Mouse (Mus musculus) MEL (cell line): ENCODE measurements around the gene Gm20388. TPM values are rescaled to one million over a fixed set of nuclear protein-coding genes. Genes with fewer than 3 reads are reported as not detected.

ENCODE experiments used
- DNase-seq: peaks from one replicate; pipeline ENCODE4 v3.0.0; 2011; ENCODE audit warnings: low read depth, low spot score
- H3K27ac ChIP-seq: 2 replicates; pipeline ENCODE4 v1.5.1; 2012; ENCODE audit warnings: low read depth, mild to moderate bottlenecking, control low read depth, low read length, moderate library complexity; ENCODE audit not compliant: control insufficient read depth
- H3K27me3 ChIP-seq, 2 experiments: fragments of 150-350 bp in 1 of 2; sonication (generic) in 1 of 2; 2 replicates each; pipeline ENCODE4 v1.6.1; 2012; ENCODE audit warnings: low read length in 2 of 2, mild to moderate bottlenecking in 2 of 2, improper control_type of control experiment in 1 of 2, moderate library complexity in 1 of 2; ENCODE audit not compliant: insufficient read depth in 2 of 2, control insufficient read depth in 1 of 2
- H3K36me3 ChIP-seq, 2 experiments: 2 replicates each; pipeline ENCODE4 v1.6.1; 2012 to 2014; ENCODE audit warnings: low read length in 2 of 2, improper control_type of control experiment in 1 of 2, inconsistent platforms in 1 of 2, mild to moderate bottlenecking in 1 of 2; ENCODE audit not compliant: insufficient read depth in 2 of 2, control insufficient read depth in 1 of 2
- H3K4me1 ChIP-seq, 2 experiments: fragments of 150-350 bp in 1 of 2; sonication (generic) in 1 of 2; 2 replicates each; pipeline ENCODE4 v1.6.1; 2012; ENCODE audit warnings: low read length in 2 of 2, improper control_type of control experiment in 1 of 2, mild to moderate bottlenecking in 1 of 2; ENCODE audit not compliant: insufficient read depth in 2 of 2, control insufficient read depth in 1 of 2
- H3K4me3 ChIP-seq, 2 experiments: fragments of 150-350 bp in 1 of 2; sonication (generic) in 1 of 2; 2 replicates each; pipeline ENCODE4 v1.5.1; 2012; ENCODE audit warnings: low read depth in 2 of 2, low read length in 2 of 2, mild to moderate bottlenecking in 2 of 2, moderate library complexity in 2 of 2, control low read depth in 1 of 2, improper control_type of control experiment in 1 of 2; ENCODE audit not compliant: control insufficient read depth in 1 of 2, insufficient read depth in 1 of 2
- H3K79me2 ChIP-seq: 2 replicates; pipeline ENCODE4 v1.6.1; 2012; ENCODE audit warnings: mild to moderate bottlenecking, low read length, moderate library complexity; ENCODE audit not compliant: control insufficient read depth, poor library complexity, insufficient read depth
- H3K9ac ChIP-seq: 2 replicates; pipeline ENCODE4 v1.6.1; 2012; ENCODE audit warnings: low read depth, mild to moderate bottlenecking, control low read depth, low read length, moderate library complexity; ENCODE audit not compliant: control insufficient read depth, poor library complexity, severe bottlenecking
- H3K9me3 ChIP-seq: fragments of 150-350 bp; sonication (generic); replicated peaks from 2 replicates; pipeline ENCODE4 v1.6.1; 2012; ENCODE audit warnings: mild to moderate bottlenecking, low read length, improper control_type of control experiment, moderate library complexity; ENCODE audit not compliant: insufficient read depth
- BHLHE40 ChIP-seq: IDR thresholded peaks from 2 replicates; pipeline ENCODE4 v1.6.1; 2012; ENCODE audit warnings: low read depth, mild to moderate bottlenecking, inconsistent platforms, low read length, improper control_type of control experiment, borderline replicate concordance
- GABPA ChIP-seq: IDR thresholded peaks from 2 replicates; pipeline ENCODE4 v1.6.1; 2012; ENCODE audit warnings: low read depth, mild to moderate bottlenecking, inconsistent platforms, low read length, improper control_type of control experiment, moderate library complexity
- KAT2A ChIP-seq: conservative IDR thresholded peaks from 2 replicates; pipeline ENCODE4 v1.6.1; 2012; ENCODE audit warnings: low read depth, low read length, improper control_type of control experiment, inconsistent platforms
- MAX ChIP-seq: IDR thresholded peaks from 2 replicates; pipeline ENCODE4 v1.6.1; 2011; ENCODE audit warnings: low read length, improper control_type of control experiment
- MAZ ChIP-seq: IDR thresholded peaks from 2 replicates; pipeline ENCODE4 v1.6.1; 2012; ENCODE audit warnings: low read depth, mild to moderate bottlenecking, inconsistent platforms, low read length, improper control_type of control experiment
- MEF2A ChIP-seq: IDR thresholded peaks from 2 replicates; pipeline ENCODE4 v1.6.1; 2014; ENCODE audit warnings: low read depth, mild to moderate bottlenecking, inconsistent platforms, low read length, improper control_type of control experiment; ENCODE audit not compliant: poor library complexity, insufficient replicate concordance, severe bottlenecking; ENCODE audit errors: extremely low read depth
- MYC ChIP-seq: IDR thresholded peaks from 2 replicates; pipeline ENCODE4 v1.6.1; 2011; ENCODE audit warnings: low read depth, mild to moderate bottlenecking, low read length, improper control_type of control experiment, moderate library complexity
- POLR2A ChIP-seq, 2 experiments: IDR thresholded peaks; 2 replicates each; pipeline ENCODE4 v1.6.1; 2011 to 2012; ENCODE audit warnings: low read length in 2 of 2, mild to moderate bottlenecking in 2 of 2, control low read depth in 1 of 2, improper control_type of control experiment in 1 of 2, low read depth in 1 of 2, moderate library complexity in 1 of 2; ENCODE audit not compliant: control insufficient read depth in 1 of 2, insufficient read depth in 1 of 2, poor library complexity in 1 of 2
- POLR2AphosphoS2 ChIP-seq: IDR thresholded peaks from 2 replicates; pipeline ENCODE4 v1.6.1; 2011; ENCODE audit warnings: low read length, improper control_type of control experiment
- RAD21 ChIP-seq: IDR thresholded peaks from 2 replicates; pipeline ENCODE4 v1.6.1; 2011; ENCODE audit warnings: mild to moderate bottlenecking, low read depth, low read length, improper control_type of control experiment
- RCOR1 ChIP-seq: IDR thresholded peaks from 2 replicates; pipeline ENCODE4 v1.6.1; 2012; ENCODE audit warnings: low read depth, mild to moderate bottlenecking, inconsistent platforms, low read length, improper control_type of control experiment
- TAL1 ChIP-seq: IDR thresholded peaks from 2 replicates; pipeline ENCODE4 v1.6.1; 2012; ENCODE audit warnings: mild to moderate bottlenecking, inconsistent platforms, low read length, moderate library complexity, mixed read lengths
- TBP ChIP-seq: IDR thresholded peaks from 2 replicates; pipeline ENCODE4 v1.8.0; 2011; ENCODE audit warnings: low read depth, low read length, improper control_type of control experiment
- USF2 ChIP-seq, 2 experiments: IDR thresholded peaks; 2 replicates each; pipeline ENCODE4 v1.6.1; 2011 to 2012; ENCODE audit warnings: improper control_type of control experiment in 2 of 2, low read length in 2 of 2, borderline replicate concordance in 1 of 2, inconsistent platforms in 1 of 2, low read depth in 1 of 2, mild to moderate bottlenecking in 1 of 2; ENCODE audit not compliant: insufficient read depth in 1 of 2
- ZC3H11A ChIP-seq: IDR thresholded peaks from 2 replicates; pipeline ENCODE4 v1.6.1; 2012; ENCODE audit warnings: low read depth, mild to moderate bottlenecking, inconsistent platforms, low read length, improper control_type of control experiment
- ZMIZ1 ChIP-seq: IDR thresholded peaks from 2 replicates; pipeline ENCODE4 v1.6.1; 2012; ENCODE audit warnings: low read depth, mild to moderate bottlenecking, inconsistent platforms, low read length, improper control_type of control experiment, moderate library complexity
- ZNF384 ChIP-seq: IDR thresholded peaks from 2 replicates; pipeline ENCODE4 v1.6.1; 2012; ENCODE audit warnings: low read depth, mild to moderate bottlenecking, inconsistent platforms, low read length, improper control_type of control experiment
- polyA plus RNA-seq, 2 experiments: library from polyadenylated mRNA; stranded (reverse) in 1 of 2; unstranded in 1 of 2; fragments of >175 nt in 1 of 2; fragments of >200 nt in 1 of 2; gene quantifications; 2 replicates each; pipeline versions ENCODE4 v1.2.1 to v1.2.4; 2012; ENCODE audit warnings: low replicate concordance in 2 of 2, low read depth in 1 of 2; ENCODE audit not compliant: insufficient read length in 2 of 2, insufficient read depth in 1 of 2, missing spikeins in 1 of 2
- total RNA-seq: library from RNA; depleted of rRNA; stranded (reverse); fragments of 300-350 nt; gene quantifications from 2 replicates; pipeline ENCODE4 v1.2.3, GENCODE M21; 2012

Gm20388 gene
- total and polyA plus RNA-seq, 3 experiments: 11.1 to 17.8 TPM; not detected in 1

DNA sequence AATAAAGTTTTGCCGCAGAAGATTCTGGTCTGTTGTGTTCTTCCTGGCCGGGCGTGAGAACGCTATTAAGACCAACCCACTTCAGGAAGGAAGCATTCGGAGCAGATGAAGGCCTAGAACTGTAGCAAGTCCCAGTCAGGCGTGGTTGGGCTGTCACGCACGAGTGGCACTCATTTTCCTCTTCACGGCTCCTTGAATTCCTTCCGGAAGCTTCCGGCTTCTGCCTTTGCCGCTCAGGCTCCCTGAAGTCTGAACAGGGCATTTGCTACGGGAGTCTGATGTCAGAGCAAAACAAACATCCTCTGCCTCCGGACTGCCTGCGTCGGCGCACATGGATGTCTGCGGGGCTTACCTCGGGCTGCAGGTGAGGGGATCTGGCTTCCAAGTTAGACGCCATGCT is 4214.6 kb downstream of the Gm20388 start:
- H3K4me3 ChIP-seq: no peak overlapping the region
- DNase-seq: no peak
- H3K36me3 ChIP-seq: no peaks in the 10 kb centered on the region
- H3K9ac ChIP-seq: no peak overlapping the region
- no peaks in the 10 kb centered on the region for H3K79me2 ChIP-seq
- no peaks in the 10 kb centered on the region for H3K27me3 ChIP-seq
- no peaks in the 10 kb centered on the region for H3K4me1 ChIP-seq
- no peaks in the 10 kb centered on the region for H3K9me3 ChIP-seq
- H3K27ac ChIP-seq: no peak overlapping the region
- no peak for TF ChIP-seq MYC
- no peak for TF ChIP-seq ZC3H11A
- no peak for TF ChIP-seq POLR2A (IDR thresholded peaks at IDR 0.05; ENCODE audit: control insufficient read depth in 1 of 2, insufficient read depth in 1 of 2, low read depth in 1 of 2, low read length in 2 of 2, poor library complexity in 1 of 2)
- no peak for TF ChIP-seq ZMIZ1

DNA sequence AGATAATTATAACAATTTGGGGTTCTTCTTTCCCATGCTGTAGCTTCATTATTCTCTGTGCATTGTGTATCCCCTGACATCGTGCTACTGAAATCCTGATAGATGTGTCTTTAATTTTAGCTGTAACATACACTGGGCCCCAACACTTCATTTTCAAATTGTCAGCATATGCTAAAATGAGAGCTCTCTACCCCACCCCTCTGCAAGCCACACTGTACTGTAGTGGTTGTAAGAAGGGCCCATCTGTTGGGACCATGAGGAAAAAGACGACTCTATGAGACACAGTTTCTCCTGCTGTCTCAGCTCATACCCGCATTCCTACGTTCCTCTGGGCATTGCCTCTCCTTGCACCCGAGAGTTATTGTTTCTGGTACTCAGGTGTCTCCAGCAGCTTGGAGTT is 4226.6 kb downstream of the Gm20388 start:
- no peaks in the 10 kb centered on the region for H3K4me1 ChIP-seq
- H3K4me3 ChIP-seq: no peak overlapping the region
- TF ChIP-seq USF2 (IDR thresholded peaks at IDR 0.05; ENCODE audit: borderline replicate concordance in 1 of 2, insufficient read depth in 1 of 2, low read depth in 1 of 2, low read length in 2 of 2) (no peak), MAZ (no peak), TBP (no peak)
- TF ChIP-seq, all 39 proteins: peak for 0
- Histone ChIP-seq H3K9me3 (no peaks in the 10 kb centered on the region), H3K36me3 (no peaks in the 10 kb centered on the region), H3K27me3 (no peaks in the 10 kb centered on the region), H3K27ac (no peak overlapping the region), H3K79me2 (no peaks in the 10 kb centered on the region), H3K9ac (no peak overlapping the region)
- DNase-seq: no peak

DNA sequence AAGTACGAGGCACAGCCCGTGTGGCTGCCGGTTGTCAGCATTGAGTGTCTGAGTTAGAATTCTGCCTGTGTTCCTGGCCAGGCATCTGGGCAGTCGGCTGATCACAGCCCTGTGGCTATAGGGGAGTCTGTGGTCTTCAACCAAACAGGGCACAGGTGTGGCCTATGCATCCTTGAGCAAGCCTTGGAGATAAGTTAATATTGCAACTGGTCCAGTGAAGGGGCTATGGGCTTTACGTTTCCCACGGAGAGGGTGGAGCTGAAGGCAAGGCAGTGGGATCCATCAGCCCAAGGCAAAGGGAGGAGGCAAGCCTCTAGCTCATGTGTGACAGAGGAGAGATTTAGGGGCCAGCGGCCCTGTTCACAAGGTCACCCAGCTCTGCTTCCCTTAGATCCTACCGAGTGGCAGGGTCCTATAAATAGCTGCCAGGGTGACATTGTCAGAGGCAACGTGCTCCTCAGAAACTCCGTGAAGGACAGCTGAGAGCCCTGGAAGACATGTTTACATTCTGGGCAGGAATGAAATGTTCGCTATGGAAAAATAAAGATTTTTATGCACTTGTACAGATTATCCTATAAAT is 4229.7 kb downstream of the Gm20388 start:
- DNase-seq: no peak
- no peaks in the 10 kb centered on the region for H3K79me2 ChIP-seq
- no peak overlapping the region for H3K4me3 ChIP-seq
- H3K27me3 ChIP-seq: no peaks in the 10 kb centered on the region
- no peaks in the 10 kb centered on the region for H3K9me3 ChIP-seq
- no peak overlapping the region for H3K27ac ChIP-seq
- TF ChIP-seq ZNF384 (no peak), RAD21 (no peak), BHLHE40 (no peak), POLR2AphosphoS2 (no peak), MAX (no peak), RCOR1 (no peak), MEF2A (no peak), KAT2A (no peak), GABPA (no peak), TAL1 (no peak)
- no peak overlapping the region for H3K9ac ChIP-seq
- H3K36me3 ChIP-seq: no peaks in the 10 kb centered on the region
- no peaks in the 10 kb centered on the region for H3K4me1 ChIP-seq
